Mouse (Mus musculus) fat pad, adult 2 months (tissue): ENCODE results near the gene Pfkm.
A peak's percentile ranks its signal among the peaks of the same experiment; 100 is the strongest.

Source experiments
- DNase-seq: peaks from one replicate; pipeline ENCODE4 v3.0.0-alpha.2; 2011; ENCODE audit warnings: low read depth, low spot score; ENCODE audit errors: extremely low read depth

The Pfkm gene

GRCm38 (mm10) chr15:98092372-98093120 lies at the start of gene Pfkm:
Gene Pfkm, plus strand, starts transcription at chr15:98092589.
- DNase-seq, result no peak

- no peak for DNase-seq
Measured at GRCm38 (mm10) chr15:98043967-98044366, 48.4 kb upstream of the Pfkm start.

- DNase-seq, result no peak
Measured at GRCm38 (mm10) chr15:98044387-98044786, 48.0 kb upstream of the Pfkm start.

- no peak for DNase-seq
Measured at GRCm38 (mm10) chr15:98048918-98049700, 43.3 kb upstream of the Pfkm start.

GRCm38 (mm10) chr15:98051685-98052084 lies 40.7 kb upstream of the Pfkm start:
- DNase-seq, result no peak

- no peak for DNase-seq
Measured at GRCm38 (mm10) chr15:98055246-98055645, 37.1 kb upstream of the Pfkm start.

- DNase-seq, result no peak
Measured at GRCm38 (mm10) chr15:98065881-98066280, 26.5 kb upstream of the Pfkm start.

- no peak for DNase-seq
Measured at GRCm38 (mm10) chr15:98066602-98067001, 25.8 kb upstream of the Pfkm start.

- DNase-seq, result no peak
Measured at GRCm38 (mm10) chr15:98067492-98067891, 24.9 kb upstream of the Pfkm start.

GRCm38 (mm10) chr15:98068506-98068905 lies 23.9 kb upstream of the Pfkm start:
- no peak for DNase-seq

GRCm38 (mm10) chr15:98069566-98070245 lies 22.7 kb upstream of the Pfkm start:
- DNase-seq, result no peak

GRCm38 (mm10) chr15:98070376-98070775 lies 22.0 kb upstream of the Pfkm start:
- no peak for DNase-seq

- no peak for DNase-seq
Measured at GRCm38 (mm10) chr15:98074521-98074920, 17.9 kb upstream of the Pfkm start.

- no peak for DNase-seq
Measured at GRCm38 (mm10) chr15:98075034-98075433, 17.4 kb upstream of the Pfkm start.

GRCm38 (mm10) chr15:98076901-98077300 lies 15.5 kb upstream of the Pfkm start:
- DNase-seq, result no peak

GRCm38 (mm10) chr15:98088889-98089288 lies 3.5 kb upstream of the Pfkm start:
- DNase-seq, result no peak

- no peak for DNase-seq
Measured at GRCm38 (mm10) chr15:98089421-98090183, 2.8 kb upstream of the Pfkm start.

GRCm38 (mm10) chr15:98091841-98092240 lies 548 bp upstream of the Pfkm start:
- DNase-seq, result peak; percentile 71

GRCm38 (mm10) chr15:98093121-98094011 lies 977 bp downstream of the Pfkm start, which contains the start of gene Senp1:
Gene Senp1, minus strand, starts transcription at chr15:98093744.
- no peak for DNase-seq

GRCm38 (mm10) chr15:98094905-98095304 lies 2.5 kb downstream of the Pfkm start:
- no peak for DNase-seq
